Mouse (Mus musculus): ENCODE measurements around the gene Stat5b. TPM values are rescaled to one million over a fixed set of nuclear protein-coding genes. Genes with fewer than 3 reads are reported as not detected.
A peak's percentile ranks its signal among the peaks of the same experiment; 100 is the strongest.

Stat5b gene
- polyA plus RNA-seq, 1 experiment: 0.67 TPM

DNA sequence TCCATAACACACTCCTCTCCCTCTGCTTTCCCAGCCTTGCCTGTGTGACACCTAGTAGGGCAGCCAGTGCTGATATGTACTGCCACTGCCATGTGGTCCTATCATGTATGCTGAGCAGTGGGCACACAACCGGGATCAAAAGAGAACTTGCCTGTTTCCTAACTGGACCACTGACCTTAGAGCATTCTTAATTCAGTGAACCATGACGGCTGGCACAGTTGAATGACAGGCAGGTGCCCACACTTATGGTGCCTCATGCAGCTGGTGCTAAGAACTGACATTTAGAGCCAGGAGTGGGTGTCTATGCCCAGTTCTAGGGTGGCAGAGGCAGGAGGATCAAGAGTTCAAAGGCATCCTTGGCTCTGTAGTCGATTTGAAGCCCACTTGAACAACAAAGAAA is 25.2 kb upstream of the Stat5b start:
- no peaks in the 10 kb centered on the region for H3K9me3 ChIP-seq (ENCODE audit: control insufficient read depth, low read length)
- TF ChIP-seq GATA1 (IDR thresholded peaks at IDR 0.05; ENCODE audit: low read length): no peak
- TF ChIP-seq TAL1 (IDR thresholded peaks at IDR 0.05; ENCODE audit: low read length): no peak
- no peaks in the 10 kb centered on the region for H3K27me3 ChIP-seq (ENCODE audit: control insufficient read depth)
- H3K36me3 ChIP-seq (ENCODE audit: control insufficient read depth): peaks cover 59% of the 10 kb centered on the region
- no peak overlapping the region for H3K4me3 ChIP-seq (replicated peaks)
- H3K4me1 ChIP-seq (ENCODE audit: control insufficient read depth): peaks cover 21% of the 10 kb centered on the region

DNA sequence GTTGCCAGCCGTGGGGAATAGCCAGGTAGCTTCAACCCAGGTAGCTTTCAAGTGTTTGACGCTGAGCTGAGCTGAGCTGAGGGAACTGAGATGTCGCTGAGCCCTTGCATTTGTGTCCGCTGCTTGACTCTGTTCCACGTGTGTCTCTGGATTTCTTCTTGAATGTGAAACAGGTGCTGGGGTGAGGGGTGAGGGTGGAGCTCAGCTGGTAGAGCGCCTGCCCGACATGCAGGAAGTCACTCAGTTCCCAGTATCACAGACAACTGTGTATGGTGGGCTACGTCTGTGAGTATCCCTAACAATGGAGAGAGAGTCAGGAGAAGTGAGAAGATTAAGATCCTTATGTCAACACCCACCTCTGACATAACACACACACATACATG is 20.4 kb upstream of the Stat5b start:
- Histone ChIP-seq H3K4me3 (replicated peaks) (no peak overlapping the region), H3K27me3 (ENCODE audit: control insufficient read depth) (no peaks in the 10 kb centered on the region), H3K36me3 (ENCODE audit: control insufficient read depth) (peaks cover 37% of the 10 kb centered on the region), H3K9me3 (ENCODE audit: control insufficient read depth, low read length) (no peaks in the 10 kb centered on the region), H3K4me1 (ENCODE audit: control insufficient read depth) (no peaks in the 10 kb centered on the region)
- no peak for TF ChIP-seq GATA1 (IDR thresholded peaks at IDR 0.05; ENCODE audit: low read length)
- no peak for TF ChIP-seq TAL1 (IDR thresholded peaks at IDR 0.05; ENCODE audit: low read length)

DNA sequence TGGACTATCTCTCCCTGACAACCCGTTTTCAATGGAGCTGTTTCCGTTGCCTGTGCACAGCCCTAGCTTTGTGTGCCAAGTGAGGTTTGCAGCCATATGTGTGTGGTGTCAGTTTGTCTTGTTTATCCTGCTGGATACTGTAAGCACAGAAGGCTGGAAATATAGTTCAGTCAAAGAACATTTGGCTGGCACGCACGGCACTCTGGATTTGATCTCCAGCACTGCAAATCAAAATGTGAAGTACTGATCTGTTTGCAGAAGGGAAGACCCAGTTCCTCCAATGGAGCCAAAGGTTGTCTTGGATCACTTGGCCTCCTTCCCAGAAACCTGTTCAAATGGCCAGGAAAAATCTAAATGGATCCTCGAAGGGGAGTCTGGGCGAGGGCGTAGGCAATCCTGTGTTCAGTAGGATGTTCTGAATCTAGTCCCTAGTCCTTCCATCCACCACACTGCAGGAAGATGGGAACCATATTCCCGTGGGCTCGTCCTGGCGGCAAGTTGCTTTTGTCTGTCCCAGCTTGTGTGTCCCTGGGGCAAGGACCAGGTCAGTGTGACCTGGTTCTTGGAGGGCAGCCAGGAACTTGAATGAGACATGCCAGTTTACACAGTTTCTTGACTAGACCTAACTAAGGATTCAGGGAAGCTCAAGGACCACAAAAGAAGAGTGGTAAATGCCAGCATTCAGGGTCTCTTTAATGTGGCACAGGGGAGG is 19.9 kb upstream of the Stat5b start:
- Histone ChIP-seq H3K36me3 (ENCODE audit: control insufficient read depth) (peaks cover 36% of the 10 kb centered on the region), H3K4me3 (replicated peaks) (no peak overlapping the region), H3K4me1 (ENCODE audit: control insufficient read depth) (peaks cover 5% of the 10 kb centered on the region), H3K27me3 (ENCODE audit: control insufficient read depth) (no peaks in the 10 kb centered on the region), H3K9me3 (ENCODE audit: control insufficient read depth, low read length) (no peaks in the 10 kb centered on the region)
- TF ChIP-seq TAL1 (IDR thresholded peaks at IDR 0.05; ENCODE audit: low read length) (no peak), GATA1 (IDR thresholded peaks at IDR 0.05; ENCODE audit: low read length) (no peak)

DNA sequence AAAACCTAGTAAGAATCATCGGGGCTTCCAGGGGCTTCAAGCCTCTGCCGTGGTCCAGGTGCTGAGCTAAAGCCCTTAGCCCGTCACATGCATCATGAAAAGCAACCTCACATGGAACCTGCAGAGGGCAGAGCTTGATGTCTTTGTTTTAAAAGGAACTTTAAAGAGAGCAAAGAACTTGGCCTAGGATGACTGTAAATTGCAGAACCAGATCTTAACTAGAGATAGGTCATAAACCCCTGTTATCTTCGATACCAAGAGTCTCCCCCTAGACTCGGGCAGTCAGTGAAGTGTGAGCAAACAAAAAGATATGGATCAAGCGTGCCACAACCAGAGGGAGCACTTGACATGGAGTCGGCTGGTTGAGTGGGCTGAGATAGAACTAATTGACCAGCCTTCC is 15.1 kb upstream of the Stat5b start:
- peaks cover 25% of the 10 kb centered on the region for H3K4me1 ChIP-seq (ENCODE audit: control insufficient read depth)
- H3K4me3 ChIP-seq (replicated peaks): no peak overlapping the region
- peaks cover 18% of the 10 kb centered on the region for H3K36me3 ChIP-seq (ENCODE audit: control insufficient read depth)

DNA sequence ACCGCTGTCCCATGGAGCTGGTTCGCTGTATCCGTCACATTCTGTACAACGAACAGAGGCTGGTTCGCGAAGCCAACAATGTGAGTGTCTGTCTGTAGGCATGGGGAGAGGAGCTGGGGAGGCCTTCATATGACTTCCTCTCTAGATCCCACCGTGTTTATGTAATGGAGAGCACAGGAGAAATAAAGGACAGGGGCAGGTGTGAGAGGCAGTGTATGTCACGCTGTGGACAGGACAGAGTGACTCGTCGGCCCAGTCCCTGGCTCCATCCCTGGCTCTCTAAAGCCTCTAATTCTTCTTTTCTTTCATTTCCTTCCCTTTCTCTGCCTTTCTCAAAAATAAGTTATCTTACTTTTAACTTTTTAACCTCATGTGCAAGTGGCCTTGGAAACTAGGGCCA is 12.6 kb upstream of the Stat5b start:
- peaks cover 42% of the 10 kb centered on the region for H3K4me1 ChIP-seq (ENCODE audit: control insufficient read depth)
- TF ChIP-seq TAL1 (IDR thresholded peaks at IDR 0.05; ENCODE audit: low read length) (no peak), GATA1 (IDR thresholded peaks at IDR 0.05; ENCODE audit: low read length) (no peak)

More for the DNA sequence above, 15.1 kb upstream of the Stat5b start:
- H3K9me3 ChIP-seq (ENCODE audit: control insufficient read depth, low read length): no peaks in the 10 kb centered on the region
- no peaks in the 10 kb centered on the region for H3K27me3 ChIP-seq (ENCODE audit: control insufficient read depth)
- no peak for TF ChIP-seq TAL1 (IDR thresholded peaks at IDR 0.05; ENCODE audit: low read length)
- TF ChIP-seq GATA1 (IDR thresholded peaks at IDR 0.05; ENCODE audit: low read length): no peak

DNA sequence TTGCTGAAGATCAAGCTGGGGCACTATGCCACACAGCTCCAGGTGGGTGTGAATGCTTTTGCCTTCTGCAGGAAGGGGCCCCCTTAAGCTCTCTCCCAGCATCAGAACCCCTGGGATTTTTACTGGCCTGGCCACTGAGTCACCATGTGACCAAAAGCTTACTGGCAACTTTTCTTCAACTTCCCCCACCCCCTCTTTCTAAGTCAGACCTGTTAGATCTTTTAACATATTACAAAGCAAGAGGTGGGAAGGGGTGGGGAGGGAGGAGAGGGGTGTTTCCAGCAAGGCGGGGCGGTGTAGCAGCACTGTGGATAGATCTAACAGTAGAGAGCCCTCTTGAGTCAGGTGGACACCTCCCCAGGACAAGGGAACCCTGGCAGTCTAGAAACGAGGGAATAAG is 11.3 kb upstream of the Stat5b start:
- H3K4me1 ChIP-seq (ENCODE audit: control insufficient read depth): peaks cover 42% of the 10 kb centered on the region
- H3K27me3 ChIP-seq (ENCODE audit: control insufficient read depth): peaks cover 10% of the 10 kb centered on the region
- H3K4me3 ChIP-seq (replicated peaks): no peak overlapping the region
- no peaks in the 10 kb centered on the region for H3K9me3 ChIP-seq (ENCODE audit: control insufficient read depth, low read length)
- TF ChIP-seq GATA1 (IDR thresholded peaks at IDR 0.05; ENCODE audit: low read length) (no peak), TAL1 (IDR thresholded peaks at IDR 0.05; ENCODE audit: low read length) (no peak)
- peaks cover 9% of the 10 kb centered on the region for H3K36me3 ChIP-seq (ENCODE audit: control insufficient read depth)

More for the DNA sequence above, 12.6 kb upstream of the Stat5b start:
- no peaks in the 10 kb centered on the region for H3K9me3 ChIP-seq (ENCODE audit: control insufficient read depth, low read length)
- peaks cover 12% of the 10 kb centered on the region for H3K36me3 ChIP-seq (ENCODE audit: control insufficient read depth)
- no peak overlapping the region for H3K4me3 ChIP-seq (replicated peaks)
- peaks cover 4% of the 10 kb centered on the region for H3K27me3 ChIP-seq (ENCODE audit: control insufficient read depth)

DNA sequence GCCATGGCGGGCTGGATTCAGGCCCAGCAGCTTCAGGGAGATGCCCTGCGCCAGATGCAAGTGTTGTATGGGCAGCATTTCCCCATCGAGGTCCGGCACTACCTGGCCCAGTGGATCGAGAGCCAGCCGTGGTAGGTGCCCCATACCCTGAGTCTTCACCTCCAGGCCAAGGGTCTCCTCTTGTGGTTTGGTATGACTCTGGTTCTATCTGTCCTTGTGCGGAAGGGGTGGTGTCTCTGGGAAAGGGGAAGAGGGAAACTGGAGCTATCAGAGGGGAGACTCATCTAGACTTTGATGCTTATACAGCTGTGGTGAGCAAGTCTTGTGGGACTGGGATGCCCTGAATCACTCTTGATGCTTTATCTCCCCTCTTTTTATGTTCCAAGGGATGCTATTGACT is 10.8 kb upstream of the Stat5b start:
- Histone ChIP-seq H3K4me1 (ENCODE audit: control insufficient read depth) (peaks cover 42% of the 10 kb centered on the region), H3K4me3 (replicated peaks) (peak overlapping the region; percentile 67), H3K36me3 (ENCODE audit: control insufficient read depth) (peaks cover 9% of the 10 kb centered on the region), H3K9me3 (ENCODE audit: control insufficient read depth, low read length) (no peaks in the 10 kb centered on the region), H3K27me3 (ENCODE audit: control insufficient read depth) (peaks cover 12% of the 10 kb centered on the region)
- TF ChIP-seq GATA1 (IDR thresholded peaks at IDR 0.05; ENCODE audit: low read length): no peak
- TF ChIP-seq TAL1 (IDR thresholded peaks at IDR 0.05; ENCODE audit: low read length): no peak

DNA sequence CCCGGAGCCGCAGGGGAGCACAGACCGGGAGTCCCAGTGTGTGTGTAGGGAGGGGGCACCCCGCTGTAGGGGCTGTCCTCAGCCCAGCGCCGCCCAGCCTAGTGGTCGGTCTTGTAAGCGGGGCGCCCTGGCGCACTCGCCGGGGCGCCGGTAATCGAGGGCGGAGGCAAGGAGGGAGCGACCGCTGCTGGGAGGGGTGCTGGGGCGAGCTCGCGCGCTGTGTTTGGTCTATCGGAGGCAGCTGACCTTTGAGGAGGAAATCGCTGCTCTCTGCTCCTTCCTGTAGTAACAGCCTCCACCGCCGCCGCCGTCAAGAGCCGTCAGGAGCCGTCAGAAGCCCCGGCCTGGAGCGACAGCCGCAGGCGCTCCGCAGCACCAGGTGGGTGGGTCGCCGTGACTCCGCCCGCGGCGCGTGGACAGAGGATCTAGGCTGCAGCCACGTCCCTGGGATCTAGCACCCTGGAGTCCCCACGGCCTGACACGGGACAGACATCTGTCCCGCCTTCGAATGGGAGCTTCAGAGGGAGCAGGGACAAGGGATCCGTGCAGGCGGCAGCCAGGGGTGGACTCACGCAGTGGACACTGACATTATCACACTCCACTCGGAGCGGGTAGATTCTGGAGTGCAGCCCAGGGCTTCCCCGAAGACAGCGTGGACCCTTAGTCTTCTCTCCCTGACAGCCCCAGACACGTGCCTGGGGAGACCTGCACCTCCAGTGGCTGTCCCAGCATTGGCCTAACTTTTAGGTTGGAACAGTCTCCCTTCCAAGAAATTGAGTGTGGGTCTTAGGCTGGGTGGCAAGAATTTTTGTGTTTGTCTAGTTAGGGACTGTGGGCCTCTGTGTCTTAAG is 9.9 kb upstream of the Stat5b start:
- Histone ChIP-seq H3K9me3 (ENCODE audit: control insufficient read depth, low read length) (no peaks in the 10 kb centered on the region), H3K4me3 (replicated peaks) (peak overlapping the region; percentile 67), H3K27me3 (ENCODE audit: control insufficient read depth) (peaks cover 16% of the 10 kb centered on the region), H3K36me3 (ENCODE audit: control insufficient read depth) (peaks cover 6% of the 10 kb centered on the region), H3K4me1 (ENCODE audit: control insufficient read depth) (peaks cover 36% of the 10 kb centered on the region)
- TF ChIP-seq GATA1 (IDR thresholded peaks at IDR 0.05; ENCODE audit: low read length) (no peak), TAL1 (IDR thresholded peaks at IDR 0.05; ENCODE audit: low read length) (no peak)

DNA sequence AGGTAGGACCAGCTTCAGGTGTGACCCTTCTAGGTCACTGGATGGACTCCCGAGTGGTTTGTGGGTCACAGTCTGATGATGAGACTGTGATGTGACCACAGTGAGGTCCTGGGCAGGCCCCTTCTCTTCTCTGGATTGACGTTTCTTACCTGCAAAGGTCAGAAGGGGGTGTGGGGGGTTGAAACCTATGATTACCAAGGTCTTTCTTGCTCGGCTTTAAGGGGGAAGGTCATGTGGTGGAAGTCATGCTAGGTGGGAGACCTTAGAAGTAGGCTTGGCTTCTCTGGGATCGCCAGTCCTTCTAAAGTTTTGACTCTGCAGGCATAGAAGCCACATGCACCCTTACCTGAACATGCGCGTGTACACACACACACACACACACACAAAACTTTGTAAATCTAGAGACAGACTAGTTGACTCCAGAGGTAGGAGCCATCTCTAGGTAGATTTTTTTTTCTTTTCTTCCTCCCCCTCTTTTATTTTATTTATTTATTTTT is 9.1 kb upstream of the Stat5b start:
- Histone ChIP-seq H3K9me3 (ENCODE audit: control insufficient read depth, low read length) (no peaks in the 10 kb centered on the region), H3K36me3 (ENCODE audit: control insufficient read depth) (peaks cover 2% of the 10 kb centered on the region; the same call in 1 of the 2 replicates)
- TF ChIP-seq GATA1 (IDR thresholded peaks at IDR 0.05; ENCODE audit: low read length): no peak

More for the DNA sequence above, 9.1 kb upstream of the Stat5b start:
- peaks cover 19% of the 10 kb centered on the region for H3K27me3 ChIP-seq (ENCODE audit: control insufficient read depth)
- peaks cover 36% of the 10 kb centered on the region for H3K4me1 ChIP-seq (ENCODE audit: control insufficient read depth)
- peak overlapping the region; percentile 67 for H3K4me3 ChIP-seq (replicated peaks)

Data from erythroblast, embryonic 14.5 days (primary cell).